Mouse (Mus musculus) ES-E14 (cell line): ENCODE results near the gene Rnasek.

Experiments used
- CHD2 ChIP-seq: IDR thresholded peaks from 2 replicates; pipeline ENCODE4 v1.6.1; 2014; ENCODE audit warnings: mild to moderate bottlenecking, low read depth, low read length, inconsistent platforms
- HCFC1 ChIP-seq: IDR thresholded peaks from 2 replicates; pipeline ENCODE4 v1.6.1; 2012; ENCODE audit warnings: low read length, inconsistent platforms, borderline replicate concordance; ENCODE audit not compliant: insufficient read depth
- MAFK ChIP-seq: IDR thresholded peaks from 2 replicates; pipeline ENCODE4 v1.6.1; 2014; ENCODE audit warnings: mild to moderate bottlenecking, low read depth, low read length, inconsistent platforms; ENCODE audit not compliant: insufficient read depth
- ZC3H11A ChIP-seq: IDR thresholded peaks from 2 replicates; pipeline ENCODE4 v1.6.1; 2012; ENCODE audit warnings: low read depth, mild to moderate bottlenecking, inconsistent platforms, low read length, borderline replicate concordance
- ZNF384 ChIP-seq: IDR thresholded peaks from 2 replicates; pipeline ENCODE4 v1.6.1; 2012; ENCODE audit warnings: low read depth, low read length, inconsistent platforms

DNA sequence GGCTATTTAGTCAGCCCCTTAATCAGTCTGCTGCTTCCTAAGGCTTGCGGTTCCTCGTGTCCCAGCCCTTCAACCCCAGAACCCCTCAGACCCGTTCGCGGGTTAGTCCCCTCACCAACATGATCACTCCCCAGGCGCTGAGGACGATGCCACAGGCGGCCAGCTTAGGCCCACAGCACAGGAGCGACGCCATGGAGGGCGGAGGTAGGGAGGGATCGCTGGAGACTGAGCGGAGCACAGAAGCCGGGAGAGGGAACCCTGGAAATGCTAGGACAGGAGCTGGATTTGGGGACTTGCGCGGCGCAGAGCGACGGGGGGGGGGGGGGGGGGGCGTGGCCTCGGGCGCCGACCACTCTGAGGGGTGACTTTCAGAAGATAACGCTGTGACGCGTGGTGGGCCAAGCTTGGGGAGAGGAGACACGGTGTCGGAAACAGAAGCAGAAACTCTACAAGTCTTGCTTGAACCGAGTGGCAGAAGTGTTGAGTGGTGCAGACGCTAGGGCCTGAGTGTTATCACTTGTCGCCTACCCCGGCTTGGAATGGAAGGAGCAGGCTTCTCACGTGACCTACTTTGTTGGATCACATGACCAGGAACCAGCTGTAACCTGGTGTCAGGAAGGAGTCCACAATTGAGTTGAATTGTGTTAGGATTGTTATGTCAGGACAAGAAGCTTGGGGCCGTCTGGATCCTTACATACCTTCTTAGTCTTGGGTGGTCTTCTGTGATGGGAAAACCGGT is at the start of gene Rnasek, which contains the start of gene Gm21988:
- TF ChIP-seq CHD2 (no peak), ZNF384 (no peak), HCFC1 (no peak; the same call in 1 of the 2 replicates), MAFK (no peak), ZC3H11A (no peak)
